Mouse (Mus musculus): Measurements from ENCODE around the gene Slit3. TPM values are rescaled to one million over a fixed set of nuclear protein-coding genes. Genes with fewer than 3 reads are reported as not detected.

The Slit3 gene
- total and polyA plus RNA-seq, 2 experiments from 2014 or later, result 5.6 to 15.0 TPM

DNA sequence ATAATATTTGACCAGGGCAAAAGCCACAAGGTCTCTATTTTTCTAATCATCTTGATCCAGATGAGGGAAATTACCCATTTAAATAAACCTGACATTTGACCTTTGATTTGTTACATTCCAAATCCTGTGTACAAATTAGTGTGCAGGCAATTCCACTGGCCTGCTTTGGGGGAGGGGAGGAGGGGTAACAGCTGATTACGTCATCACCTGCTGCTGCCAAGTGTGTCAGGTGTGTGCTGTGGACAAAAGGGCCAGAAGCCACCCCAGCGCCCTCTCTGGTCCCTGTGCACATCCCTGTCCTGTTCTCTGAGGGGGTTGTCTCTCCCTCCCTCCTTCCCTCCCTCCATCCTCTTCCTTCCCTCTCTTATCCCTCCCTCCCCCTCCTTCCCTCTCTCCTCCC lies 337.0 kb downstream of the Slit3 start:
- H3K4me3 ChIP-seq (ENCODE audit: low read depth, low read length), result no peak overlapping the region

DNA sequence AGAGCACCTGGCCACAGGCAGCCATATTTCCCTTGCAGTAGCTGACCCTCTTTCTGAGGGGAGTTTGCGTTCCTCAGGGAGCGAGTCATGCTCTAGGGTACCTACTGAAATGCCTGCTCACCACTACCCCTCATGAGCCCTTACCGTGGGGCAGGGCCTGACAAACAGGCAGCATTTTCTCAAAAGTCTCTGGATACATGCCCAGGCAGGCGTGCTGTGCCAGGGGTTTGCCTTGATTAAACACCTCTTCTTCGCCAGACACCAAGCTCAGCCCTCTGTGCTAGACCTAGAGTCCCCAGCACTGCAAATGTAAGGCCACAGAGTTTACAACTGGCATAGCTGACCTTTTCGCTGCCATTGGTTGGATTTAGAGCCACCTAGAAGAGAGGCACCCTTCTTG lies 345.7 kb downstream of the Slit3 start:
- Histone ChIP-seq H3K36me3 (ENCODE audit: insufficient read depth) (no peaks in the 10 kb centered on the region), H3K4me2 (ENCODE audit: low read depth) (no peak overlapping the region), H3K27me3 (ENCODE audit: insufficient read depth, low read length) (0 out of 2 replicates have a peak, but pooled peaks cover under 1% of the 10 kb centered on the region), H3K4me3 (ENCODE audit: low read depth, low read length) (no peak overlapping the region), H3K9me3 (ENCODE audit: low read length) (no peaks in the 10 kb centered on the region), H3K4me1 (ENCODE audit: insufficient read depth) (no peaks in the 10 kb centered on the region), H3K9ac (no peak overlapping the region), H3K27ac (ENCODE audit: low read depth, low read length) (no peak overlapping the region)
- 54% methylated on average over 6 of the region's 6 CpGs for WGBS
- no peak for TF ChIP-seq CTCF (IDR thresholded peaks at IDR 0.05; ENCODE audit: low read depth)
- no peak for ATAC-seq
- DNase-seq, result no peak

More for the DNA sequence above, 337.0 kb downstream of the Slit3 start:
- WGBS, result 48% methylated on average over 2 of the region's 2 CpGs
- DNase-seq (no peak), ATAC-seq (no peak)
- Histone ChIP-seq H3K27me3 (ENCODE audit: insufficient read depth, low read length) (peaks cover 36% of the 10 kb centered on the region), H3K27ac (ENCODE audit: low read depth, low read length) (no peak overlapping the region), H3K4me2 (ENCODE audit: low read depth) (no peak overlapping the region), H3K9me3 (ENCODE audit: low read length) (no peaks in the 10 kb centered on the region), H3K9ac (no peak overlapping the region), H3K36me3 (ENCODE audit: insufficient read depth) (no peaks in the 10 kb centered on the region), H3K4me1 (ENCODE audit: insufficient read depth) (no peaks in the 10 kb centered on the region)
- no peak for TF ChIP-seq CTCF (IDR thresholded peaks at IDR 0.05; ENCODE audit: low read depth)

DNA sequence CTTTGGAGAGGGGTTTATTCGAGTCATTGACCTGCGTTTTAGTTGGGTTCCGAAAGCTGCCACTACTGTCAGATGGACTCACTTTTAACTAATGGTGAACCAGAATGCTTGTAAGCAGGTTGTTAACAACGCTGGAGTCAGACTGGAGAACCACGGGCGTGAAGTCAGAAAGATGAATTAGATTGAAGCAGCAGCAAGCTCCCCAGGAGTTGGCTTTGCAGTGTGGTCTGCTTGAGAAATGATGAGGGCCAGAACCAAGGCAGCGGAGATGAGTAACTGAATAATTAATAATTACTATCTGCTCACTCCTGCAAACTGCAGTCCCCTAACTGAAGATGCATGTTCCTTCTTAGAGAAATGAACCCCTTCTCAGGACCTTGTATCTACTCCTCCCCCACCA lies 347.8 kb downstream of the Slit3 start:
- H3K27ac ChIP-seq (ENCODE audit: low read depth, low read length), result no peak overlapping the region
- DNase-seq, result no peak
- no peaks in the 10 kb centered on the region for H3K9me3 ChIP-seq (ENCODE audit: low read length)
- H3K27me3 ChIP-seq (ENCODE audit: insufficient read depth, low read length), result 0 out of 2 replicates have a peak, but pooled peaks cover 7% of the 10 kb centered on the region
- TF ChIP-seq CTCF (IDR thresholded peaks at IDR 0.05; ENCODE audit: low read depth), result no peak
- H3K4me1 ChIP-seq (ENCODE audit: insufficient read depth), result no peaks in the 10 kb centered on the region
- no peak overlapping the region for H3K4me2 ChIP-seq (ENCODE audit: low read depth)
- no peak overlapping the region for H3K4me3 ChIP-seq (ENCODE audit: low read depth, low read length)
- WGBS, result 86% methylated on average over 7 of the region's 7 CpGs
- H3K9ac ChIP-seq, result no peak overlapping the region
- no peak for ATAC-seq
- no peaks in the 10 kb centered on the region for H3K36me3 ChIP-seq (ENCODE audit: insufficient read depth)

DNA sequence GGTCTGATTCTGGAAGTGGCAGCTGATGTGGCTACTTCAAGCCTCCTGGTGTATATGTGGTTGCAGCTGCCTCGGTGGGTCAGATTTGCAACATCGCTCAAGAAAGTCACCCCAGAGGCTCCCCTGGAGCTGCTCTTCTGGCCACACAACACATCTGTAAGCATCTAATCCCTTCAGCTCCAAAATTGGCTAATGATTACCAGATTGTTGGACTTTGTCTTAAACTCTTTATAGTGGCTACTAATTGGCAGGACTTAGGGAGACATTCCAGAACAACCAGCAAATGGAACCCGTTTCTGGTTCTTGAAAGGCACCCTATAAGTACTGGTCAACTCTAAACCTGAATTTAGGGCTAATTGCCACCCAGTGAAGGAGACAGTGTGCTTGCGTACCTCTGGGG lies 348.9 kb downstream of the Slit3 start:
- no peaks in the 10 kb centered on the region for H3K9me3 ChIP-seq (ENCODE audit: low read length)
- H3K36me3 ChIP-seq (ENCODE audit: insufficient read depth), result no peaks in the 10 kb centered on the region
- 71% methylated on average over 4 of the region's 4 CpGs for WGBS
- 0 out of 2 replicates have a peak, but pooled peaks cover 7% of the 10 kb centered on the region for H3K27me3 ChIP-seq (ENCODE audit: insufficient read depth, low read length)
- DNase-seq (no peak), ATAC-seq (no peak)
- no peak for TF ChIP-seq CTCF (IDR thresholded peaks at IDR 0.05; ENCODE audit: low read depth)
- no peak overlapping the region for H3K27ac ChIP-seq (ENCODE audit: low read depth, low read length)
- H3K4me3 ChIP-seq (ENCODE audit: low read depth, low read length), result no peak overlapping the region
- H3K4me1 ChIP-seq (ENCODE audit: insufficient read depth), result no peaks in the 10 kb centered on the region
- H3K9ac ChIP-seq, result no peak overlapping the region
- no peak overlapping the region for H3K4me2 ChIP-seq (ENCODE audit: low read depth)

DNA sequence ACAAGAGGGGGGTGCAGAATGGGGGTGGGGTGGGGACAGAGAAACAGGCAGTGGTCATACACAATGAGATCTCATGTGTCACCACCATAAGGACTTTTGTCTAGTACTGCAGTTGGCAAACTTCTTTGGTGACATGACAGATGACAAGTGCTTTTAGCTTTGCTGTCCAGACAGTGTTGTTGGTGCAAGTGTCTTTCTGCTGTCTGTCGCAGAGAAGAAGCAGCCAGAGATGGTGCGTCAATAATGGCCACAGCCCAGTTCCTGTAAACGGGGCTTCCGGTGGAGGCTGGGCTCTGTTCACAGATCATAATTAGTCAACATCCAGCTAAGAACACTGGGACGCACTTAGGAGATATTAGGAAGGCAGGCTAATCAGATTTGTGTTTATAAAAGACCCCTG lies 349.8 kb downstream of the Slit3 start:
- DNase-seq (no peak), ATAC-seq (no peak)
- no peak for TF ChIP-seq CTCF (IDR thresholded peaks at IDR 0.05; ENCODE audit: low read depth)
- no peak overlapping the region for H3K9ac ChIP-seq
- H3K36me3 ChIP-seq (ENCODE audit: insufficient read depth), result no peaks in the 10 kb centered on the region
- no peak overlapping the region for H3K4me2 ChIP-seq (ENCODE audit: low read depth)
- H3K27me3 ChIP-seq (ENCODE audit: insufficient read depth, low read length), result 0 out of 2 replicates have a peak, but pooled peaks cover 7% of the 10 kb centered on the region
- H3K27ac ChIP-seq (ENCODE audit: low read depth, low read length), result no peak overlapping the region
- H3K9me3 ChIP-seq (ENCODE audit: low read length), result no peaks in the 10 kb centered on the region
- 42% methylated on average over 5 of the region's 5 CpGs for WGBS
- H3K4me1 ChIP-seq (ENCODE audit: insufficient read depth), result no peaks in the 10 kb centered on the region
- H3K4me3 ChIP-seq (ENCODE audit: low read depth, low read length), result no peak overlapping the region

DNA sequence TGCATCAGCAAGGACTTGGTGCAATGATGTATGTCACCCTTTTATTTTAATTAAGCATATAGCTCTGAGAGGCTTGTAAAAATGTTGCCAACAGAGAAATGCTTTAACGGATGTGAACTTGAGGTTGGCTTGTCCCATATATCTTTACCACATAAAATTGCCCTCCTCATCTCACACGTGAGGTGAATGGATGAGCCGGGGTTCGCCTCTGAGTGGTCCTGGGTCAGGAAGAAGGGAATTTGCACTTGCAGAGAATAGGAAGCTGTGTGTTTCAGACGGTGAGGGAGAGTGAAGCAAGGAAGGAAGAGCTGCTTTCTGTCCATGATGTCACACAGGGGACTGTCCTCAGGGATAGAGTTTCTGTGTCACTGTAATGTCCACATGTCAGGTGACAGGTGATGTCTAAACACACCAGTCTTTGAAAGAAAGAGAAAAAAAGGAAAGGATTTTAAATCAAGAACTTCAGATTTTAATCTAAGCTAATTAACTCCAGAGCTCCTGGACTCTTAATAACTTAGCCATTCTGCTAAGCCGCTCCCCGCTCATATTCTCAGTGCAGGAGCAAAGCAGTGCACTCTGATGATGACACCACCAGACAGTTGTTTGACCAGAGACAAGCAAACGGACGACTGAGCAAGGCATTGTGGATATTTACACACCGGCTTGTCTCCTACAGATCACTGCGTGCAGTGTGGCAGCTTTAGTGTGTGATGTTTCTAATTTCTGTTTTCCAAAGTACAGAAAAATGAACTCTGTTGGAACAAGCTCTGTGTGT lies 352.0 kb downstream of the Slit3 start:
- Histone ChIP-seq H3K27ac (ENCODE audit: low read depth, low read length) (no peak overlapping the region), H3K9me3 (ENCODE audit: low read length) (no peaks in the 10 kb centered on the region), H3K4me1 (ENCODE audit: insufficient read depth) (no peaks in the 10 kb centered on the region), H3K27me3 (ENCODE audit: insufficient read depth, low read length) (0 out of 2 replicates have a peak, but pooled peaks cover 7% of the 10 kb centered on the region), H3K4me2 (ENCODE audit: low read depth) (no peak overlapping the region), H3K36me3 (ENCODE audit: insufficient read depth) (no peaks in the 10 kb centered on the region), H3K4me3 (ENCODE audit: low read depth, low read length) (no peak overlapping the region), H3K9ac (no peak overlapping the region)
- 72% methylated on average over 11 of the region's 11 CpGs for WGBS
- ATAC-seq (no peak), DNase-seq (no peak)
- no peak for TF ChIP-seq CTCF (IDR thresholded peaks at IDR 0.05; ENCODE audit: low read depth)

DNA sequence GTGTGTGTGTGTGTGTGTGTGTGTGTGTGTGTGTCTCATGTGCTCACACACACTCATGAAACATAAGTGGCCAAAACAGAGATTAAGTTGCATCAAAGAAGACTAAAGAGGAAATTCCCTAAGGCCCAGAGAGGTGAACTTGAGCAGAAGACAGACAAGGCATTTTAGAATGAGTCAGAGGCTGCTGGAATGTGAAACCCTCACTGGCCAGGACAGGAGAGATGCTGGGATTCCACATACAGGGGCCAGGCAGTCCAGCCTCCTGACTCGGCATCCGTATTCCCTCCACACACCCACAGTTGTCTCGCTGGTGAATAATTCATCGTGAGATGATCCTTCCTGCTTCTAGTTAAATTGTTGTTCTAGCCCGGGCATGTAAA lies 352.6 kb downstream of the Slit3 start:
- Histone ChIP-seq H3K9ac (no peak overlapping the region), H3K27me3 (ENCODE audit: insufficient read depth, low read length) (0 out of 2 replicates have a peak, but pooled peaks cover 7% of the 10 kb centered on the region)
- 87% methylated on average over 5 of the region's 5 CpGs for WGBS

More for the DNA sequence above, 352.6 kb downstream of the Slit3 start:
- no peaks in the 10 kb centered on the region for H3K4me1 ChIP-seq (ENCODE audit: insufficient read depth)
- H3K4me3 ChIP-seq (ENCODE audit: low read depth, low read length), result no peak overlapping the region
- no peaks in the 10 kb centered on the region for H3K9me3 ChIP-seq (ENCODE audit: low read length)
- no peak overlapping the region for H3K27ac ChIP-seq (ENCODE audit: low read depth, low read length)
- ATAC-seq (no peak), DNase-seq (no peak)
- H3K36me3 ChIP-seq (ENCODE audit: insufficient read depth), result no peaks in the 10 kb centered on the region
- H3K4me2 ChIP-seq (ENCODE audit: low read depth), result no peak overlapping the region
- no peak for TF ChIP-seq CTCF (IDR thresholded peaks at IDR 0.05; ENCODE audit: low read depth)

Measured in forebrain, postnatal 0 days (tissue).